Mouse (Mus musculus) heart, embryonic 10.5 days (tissue): Measurements from ENCODE around the gene Heg1. TPM values are rescaled to one million over a fixed set of nuclear protein-coding genes. Genes with fewer than 3 reads are reported as not detected.

Experiments
- DNase-seq: peaks from one replicate; pipeline ENCODE4 v3.0.0-alpha.2; 2017; ENCODE audit warnings: low spot score
- H3K27ac ChIP-seq: fragments of 300-500 bp; sonication (generic); 2 replicates; pipeline ENCODE4 v1.5.1; 2016; ENCODE audit warnings: mild to moderate bottlenecking
- H3K27me3 ChIP-seq: fragments of 300-500 bp; sonication (generic); 2 replicates; pipeline ENCODE4 v1.6.1; 2016; ENCODE audit warnings: mild to moderate bottlenecking; ENCODE audit not compliant: poor library complexity, insufficient read depth, severe bottlenecking
- H3K36me3 ChIP-seq: fragments of 300-500 bp; sonication (generic); 2 replicates; pipeline ENCODE4 v1.6.1; 2016; ENCODE audit warnings: mild to moderate bottlenecking, moderate library complexity
- H3K4me1 ChIP-seq: fragments of 300-500 bp; sonication (generic); 2 replicates; pipeline ENCODE4 v1.6.1; 2016; ENCODE audit warnings: mild to moderate bottlenecking
- H3K4me3 ChIP-seq: fragments of 300-500 bp; sonication (generic); 2 replicates; pipeline ENCODE4 v1.5.1; 2016; ENCODE audit warnings: mild to moderate bottlenecking, moderate library complexity
- H3K9me3 ChIP-seq: fragments of 300-500 bp; sonication (generic); 2 replicates; pipeline ENCODE4 v1.6.1; 2016; ENCODE audit warnings: mild to moderate bottlenecking, moderate library complexity
- WGBS: fragments of 180-500 bp; shearing (Covaris S2); methylation state at CpG from one replicate; pipeline ENCODE4 v1.1.7; 2016; 5-methylcytosine and 5-hydroxymethylcytosine counted together
- polyA plus RNA-seq: library from polyadenylated mRNA; unstranded; fragments of >200 nt; fragmentation: Nextera tagmentation; extraction: Ambion mirVana; gene quantifications from 2 replicates; pipeline ENCODE4 v1.2.1, GENCODE M21; 2016

Heg1 gene
- 26.3 and 33.0 TPM in 2 replicates for polyA plus RNA-seq

DNA sequence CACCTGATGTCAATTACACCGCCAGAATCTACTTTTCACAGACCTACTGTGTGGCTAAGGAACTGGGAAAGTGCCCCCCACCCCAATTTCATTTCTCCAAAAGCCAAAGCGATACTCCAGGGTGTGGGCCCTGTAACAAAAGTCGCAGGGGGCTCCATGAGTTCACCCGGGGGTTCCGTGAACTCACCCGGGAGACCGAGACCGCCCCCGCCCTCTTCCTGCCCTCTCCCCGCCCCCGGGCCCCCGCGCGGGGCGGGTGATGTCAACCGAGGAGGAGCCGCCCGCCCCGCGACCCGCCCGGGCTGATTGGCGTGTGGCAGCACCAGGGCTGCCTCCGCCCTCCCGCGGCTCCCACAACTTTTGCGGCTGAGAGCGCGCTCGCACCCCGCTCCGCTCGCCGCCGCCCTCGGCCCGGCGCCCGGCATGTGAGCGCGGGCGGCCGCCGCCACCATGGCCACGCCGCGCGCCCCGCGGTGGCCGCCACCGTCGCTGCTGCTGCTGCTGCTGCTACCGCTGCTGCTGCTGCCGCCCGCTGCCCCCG is at the start of gene Heg1:
TSS of gene Heg1 (plus strand) at position 209 of the 541 bp plus-strand sequence.
- peak within 1 kb of the TSS; percentile 97 for H3K27ac ChIP-seq
- H3K9me3 ChIP-seq: no peaks in the 10 kb centered on the region
- peaks cover 47% of the 10 kb centered on the region for H3K4me1 ChIP-seq
- 0 out of 2 replicates have a peak, but pooled peaks cover 5% of the 10 kb centered on the region for H3K36me3 ChIP-seq
- DNase-seq: peak; percentile 92
- H3K4me3 ChIP-seq: peak within 1 kb of the TSS; percentile 92
- WGBS: under 1% methylated on average over 51 of the region's 57 CpGs
- H3K27me3 ChIP-seq: no peaks in the 10 kb centered on the region

- H3K27me3 ChIP-seq: no peaks in the 10 kb centered on the region
- H3K4me1 ChIP-seq: peaks cover 4% of the 10 kb centered on the region; the same call in 1 of the 2 replicates
- peak; percentile 43 for DNase-seq
- no peaks in the 10 kb centered on the region for H3K9me3 ChIP-seq
- H3K27ac ChIP-seq: no peak overlapping the region
- no peaks in the 10 kb centered on the region for H3K36me3 ChIP-seq
- no peak overlapping the region for H3K4me3 ChIP-seq
- 73% methylated on average over 12 of the region's 12 CpGs for WGBS
Measured at GRCm38 (mm10) chr16:33635836-33636595, 48.2 kb upstream of the Heg1 start.

DNA sequence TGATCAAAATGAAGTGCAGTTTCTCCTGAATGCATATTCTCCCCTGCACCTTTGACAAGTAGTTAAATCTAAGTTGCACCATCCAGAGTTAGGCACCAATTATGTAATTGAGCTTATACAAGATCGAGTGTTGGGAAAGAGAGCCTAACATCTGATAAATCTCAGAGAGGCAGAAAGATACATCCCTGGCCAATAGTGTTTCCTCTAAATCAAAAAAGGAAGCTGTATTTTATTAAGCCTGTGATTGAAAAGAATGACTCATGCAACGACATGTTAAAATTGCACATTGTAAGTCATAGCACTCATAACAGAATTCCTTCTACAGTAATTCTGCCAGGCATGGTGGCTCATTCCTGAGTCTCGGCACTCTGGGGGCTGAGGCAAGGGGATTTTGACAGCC is 42.4 kb upstream of the Heg1 start:
- H3K27me3 ChIP-seq: no peaks in the 10 kb centered on the region
- H3K9me3 ChIP-seq: no peaks in the 10 kb centered on the region
- no peaks in the 10 kb centered on the region for H3K4me1 ChIP-seq
- H3K27ac ChIP-seq: no peak overlapping the region
- no peak overlapping the region for H3K4me3 ChIP-seq
- no peak for DNase-seq
- H3K36me3 ChIP-seq: no peaks in the 10 kb centered on the region
- 76% methylated on average over 3 of the region's 3 CpGs for WGBS

- Histone ChIP-seq H3K27me3 (no peaks in the 10 kb centered on the region), H3K4me1 (no peaks in the 10 kb centered on the region), H3K9me3 (peaks cover 8% of the 10 kb centered on the region; the same call in 1 of the 2 replicates), H3K4me3 (no peak overlapping the region), H3K27ac (no peak overlapping the region), H3K36me3 (no peaks in the 10 kb centered on the region)
- DNase-seq: peak; percentile 68
- WGBS: 86% methylated on average over 6 of the region's 6 CpGs
Measured at GRCm38 (mm10) chr16:33653116-33653515, 31.1 kb upstream of the Heg1 start.

DNA sequence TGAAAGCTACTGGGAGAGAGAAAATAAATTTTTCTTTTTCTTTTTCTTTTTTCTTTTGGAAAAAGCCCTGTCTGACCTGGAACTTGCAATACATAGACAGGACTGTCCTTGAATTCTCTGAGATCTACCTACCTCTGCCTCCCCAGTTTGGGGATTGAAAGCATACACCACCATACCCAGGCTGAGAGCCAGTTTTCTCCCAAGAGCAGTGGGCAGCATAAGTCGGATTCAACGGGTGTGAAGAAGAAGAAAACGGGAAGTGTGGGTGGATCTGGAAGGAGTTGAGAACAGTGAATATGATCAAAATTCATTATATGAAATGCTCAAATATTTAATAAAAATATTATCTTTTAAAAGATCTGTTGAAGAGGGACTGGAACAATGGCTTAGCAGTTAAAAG is 28.7 kb upstream of the Heg1 start:
- H3K4me3 ChIP-seq: no peak overlapping the region
- DNase-seq: peak; percentile 33
- 0 out of 2 replicates have a peak, but pooled peaks cover 2% of the 10 kb centered on the region for H3K9me3 ChIP-seq
- WGBS: 84% methylated on average over 3 of the region's 3 CpGs
- H3K27ac ChIP-seq: no peak overlapping the region
- H3K27me3 ChIP-seq: no peaks in the 10 kb centered on the region
- no peaks in the 10 kb centered on the region for H3K36me3 ChIP-seq
- H3K4me1 ChIP-seq: peaks cover 10% of the 10 kb centered on the region

DNA sequence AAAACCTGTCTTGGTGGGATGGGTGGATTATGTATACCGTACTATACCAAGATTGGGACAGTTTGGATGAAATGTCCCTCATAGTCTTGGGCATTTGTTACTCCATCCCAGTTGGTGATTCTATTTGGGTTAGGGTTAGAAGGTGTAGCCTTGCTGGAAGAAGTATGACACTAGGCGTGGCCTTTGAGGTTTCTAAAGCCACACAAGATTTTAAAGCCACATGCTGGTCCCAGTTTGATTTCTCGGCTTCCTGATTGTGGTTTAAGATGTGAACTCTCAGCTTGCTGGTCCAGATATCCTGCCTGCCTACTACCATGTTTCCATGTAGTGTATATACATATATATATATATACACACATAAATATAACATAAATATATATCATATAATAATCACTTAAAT is 27.0 kb upstream of the Heg1 start:
- H3K36me3 ChIP-seq: no peaks in the 10 kb centered on the region
- no peaks in the 10 kb centered on the region for H3K9me3 ChIP-seq
- no peaks in the 10 kb centered on the region for H3K27me3 ChIP-seq
- H3K4me1 ChIP-seq: peaks cover 10% of the 10 kb centered on the region
- 85% methylated on average over 3 of the region's 3 CpGs for WGBS
- H3K4me3 ChIP-seq: no peak overlapping the region
- DNase-seq: peak; percentile 10
- no peak overlapping the region for H3K27ac ChIP-seq

DNA sequence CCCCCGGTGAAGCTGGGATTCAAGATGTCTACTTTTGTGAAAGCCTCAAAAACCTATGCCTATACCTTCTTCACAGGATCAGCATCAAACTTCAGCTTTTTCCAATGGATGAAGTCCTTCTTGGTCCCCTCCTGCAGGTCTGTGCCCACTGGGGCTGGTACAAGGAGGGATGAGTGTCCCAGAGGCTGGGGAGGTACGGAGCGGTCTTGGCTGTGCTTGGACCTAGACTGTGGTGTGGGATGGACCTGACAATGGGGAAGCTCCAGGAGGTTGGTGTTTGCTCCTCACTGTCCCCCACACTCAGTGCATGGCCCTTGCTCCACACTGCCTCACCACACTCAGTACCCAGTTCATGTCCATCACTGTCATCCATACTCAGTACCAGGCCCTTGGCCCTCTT is 26.0 kb upstream of the Heg1 start:
- DNase-seq: peak; percentile 73
- peaks cover 10% of the 10 kb centered on the region for H3K4me1 ChIP-seq
- H3K36me3 ChIP-seq: no peaks in the 10 kb centered on the region
- no peaks in the 10 kb centered on the region for H3K9me3 ChIP-seq
- WGBS: 91% methylated on average over 3 of the region's 3 CpGs
- H3K4me3 ChIP-seq: no peak overlapping the region
- H3K27ac ChIP-seq: no peak overlapping the region
- no peaks in the 10 kb centered on the region for H3K27me3 ChIP-seq

GRCm38 (mm10) chr16:33659521-33659920 is 24.6 kb upstream of the Heg1 start:
- peaks cover 10% of the 10 kb centered on the region for H3K4me1 ChIP-seq
- DNase-seq: peak; percentile 48
- WGBS: 78% methylated on average over 5 of the region's 5 CpGs
- no peaks in the 10 kb centered on the region for H3K36me3 ChIP-seq
- H3K27me3 ChIP-seq: no peaks in the 10 kb centered on the region
- no peaks in the 10 kb centered on the region for H3K9me3 ChIP-seq
- peak overlapping the region; percentile 81 for H3K27ac ChIP-seq
- no peak overlapping the region for H3K4me3 ChIP-seq

GRCm38 (mm10) chr16:33660125-33660524 is 24.0 kb upstream of the Heg1 start:
- Histone ChIP-seq H3K27ac (peak overlapping the region; percentile 81), H3K9me3 (no peaks in the 10 kb centered on the region), H3K27me3 (no peaks in the 10 kb centered on the region), H3K4me1 (peaks cover 10% of the 10 kb centered on the region), H3K4me3 (no peak overlapping the region), H3K36me3 (no peaks in the 10 kb centered on the region)
- DNase-seq: peak; percentile 63
- WGBS: 46% methylated on average over 5 of the region's 5 CpGs

GRCm38 (mm10) chr16:33662841-33663240 is 21.3 kb upstream of the Heg1 start:
- DNase-seq: peak; percentile 70
- H3K9me3 ChIP-seq: no peaks in the 10 kb centered on the region
- WGBS: 91% methylated on average over 10 of the region's 10 CpGs
- H3K27me3 ChIP-seq: no peaks in the 10 kb centered on the region
- H3K4me1 ChIP-seq: peaks cover 10% of the 10 kb centered on the region
- no peaks in the 10 kb centered on the region for H3K36me3 ChIP-seq
- H3K27ac ChIP-seq: no peak overlapping the region
- no peak overlapping the region for H3K4me3 ChIP-seq

DNA sequence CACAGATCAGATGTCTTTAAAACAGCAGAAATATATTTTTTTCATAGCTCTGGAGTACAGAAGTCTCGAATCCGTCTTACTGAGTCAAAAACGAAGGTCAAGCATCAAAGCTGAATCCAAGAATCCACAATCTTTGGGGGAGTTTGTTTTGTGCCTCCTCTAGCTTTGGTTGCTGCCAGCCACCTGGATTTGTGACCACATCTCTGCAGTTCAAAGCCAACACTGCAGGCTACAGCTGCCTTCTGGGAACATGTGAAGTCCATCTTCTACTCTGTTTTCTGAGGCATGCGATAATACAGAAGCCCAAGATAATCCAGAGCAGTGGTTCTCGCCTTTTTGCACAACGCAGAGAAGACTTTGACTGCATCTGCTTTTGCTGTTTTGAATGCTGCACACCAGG is 17.9 kb upstream of the Heg1 start:
- H3K36me3 ChIP-seq: no peaks in the 10 kb centered on the region
- no peaks in the 10 kb centered on the region for H3K27me3 ChIP-seq
- WGBS: 81% methylated on average over 6 of the region's 6 CpGs
- no peaks in the 10 kb centered on the region for H3K9me3 ChIP-seq
- H3K27ac ChIP-seq: no peak overlapping the region
- H3K4me1 ChIP-seq: peaks cover 9% of the 10 kb centered on the region; the same call in 1 of the 2 replicates
- H3K4me3 ChIP-seq: no peak overlapping the region
- DNase-seq: peak; percentile 52

DNA sequence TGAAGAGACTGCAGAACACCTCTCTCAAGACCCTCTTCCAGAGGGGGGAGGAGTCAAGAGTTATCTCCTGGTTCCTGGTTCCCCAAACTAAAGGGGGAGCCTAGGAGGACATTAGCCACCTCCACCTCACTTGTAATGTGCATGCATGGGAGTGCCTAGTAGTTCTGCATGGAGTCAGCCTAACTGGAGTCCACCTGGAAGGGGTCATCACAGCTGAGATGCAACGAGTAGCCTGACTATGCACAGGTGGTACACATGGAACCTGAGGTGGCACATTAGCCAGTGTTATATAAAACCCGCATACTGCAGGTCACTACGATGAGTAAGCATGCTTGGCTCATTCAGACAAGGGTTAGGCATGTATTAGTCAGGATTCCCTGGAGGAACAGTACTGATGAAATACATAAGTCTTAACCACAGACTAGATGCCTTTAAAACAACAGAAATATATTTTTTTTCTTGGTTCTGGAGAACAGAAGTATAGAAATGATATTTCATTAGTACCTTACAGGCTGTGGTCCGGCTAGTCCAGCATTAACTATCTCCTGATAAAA is 17.1 kb upstream of the Heg1 start:
- H3K27ac ChIP-seq: no peak overlapping the region
- H3K9me3 ChIP-seq: no peaks in the 10 kb centered on the region
- no peaks in the 10 kb centered on the region for H3K27me3 ChIP-seq
- no peak overlapping the region for H3K4me3 ChIP-seq
- WGBS: 88% methylated on average over 4 of the region's 4 CpGs
- H3K4me1 ChIP-seq: peaks cover 9% of the 10 kb centered on the region; the same call in 1 of the 2 replicates
- no peaks in the 10 kb centered on the region for H3K36me3 ChIP-seq
- peak; percentile 43 for DNase-seq

- no peaks in the 10 kb centered on the region for H3K9me3 ChIP-seq
- WGBS: 62% methylated on average over 2 of the region's 2 CpGs
- no peaks in the 10 kb centered on the region for H3K36me3 ChIP-seq
- DNase-seq: peak; percentile 27
- H3K4me3 ChIP-seq: no peak overlapping the region
- H3K4me1 ChIP-seq: peaks cover 11% of the 10 kb centered on the region
- H3K27ac ChIP-seq: no peak overlapping the region
- H3K27me3 ChIP-seq: no peaks in the 10 kb centered on the region
Measured at GRCm38 (mm10) chr16:33668448-33668847, 15.7 kb upstream of the Heg1 start.
